Mouse (Mus musculus): ENCODE measurements around the gene Rbm20.

DNA sequence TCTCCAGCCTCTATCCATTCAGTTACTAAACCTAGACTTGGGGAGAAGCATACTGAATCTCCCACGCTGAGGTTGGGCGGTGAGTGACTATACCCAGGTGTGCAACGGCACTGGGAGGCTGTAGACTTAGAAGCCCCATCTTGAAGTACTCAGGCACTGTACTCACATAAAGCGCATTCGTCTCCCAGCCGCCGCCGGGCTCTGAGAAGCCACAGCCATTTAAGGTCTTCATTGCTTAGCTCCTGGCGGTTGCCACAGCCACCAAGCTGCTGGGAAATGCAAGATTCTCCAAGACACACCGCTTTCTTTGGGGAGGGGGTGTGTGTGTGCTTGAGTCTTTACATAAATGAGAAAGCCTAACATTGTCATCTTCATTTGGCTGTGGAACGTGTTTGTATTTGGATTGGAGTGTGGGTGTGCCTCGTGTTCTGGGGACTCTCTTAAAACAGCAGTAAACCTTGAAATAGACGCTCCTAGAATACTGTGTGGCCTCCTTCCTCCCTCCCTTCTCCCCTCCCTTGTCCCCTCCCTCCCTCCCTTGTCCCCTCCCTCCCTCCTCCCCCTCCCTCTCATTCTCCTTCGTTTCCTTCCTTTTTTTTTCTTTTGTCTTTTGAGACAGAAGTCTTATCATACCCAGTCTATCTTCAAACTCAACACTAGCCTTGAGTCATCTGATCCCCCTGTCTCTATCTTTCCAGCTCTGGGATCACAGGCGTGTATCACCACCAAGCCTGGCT, 131.1 kb downstream of the Rbm20 start:
- TF ChIP-seq MEF2A (IDR thresholded peaks at IDR 0.05; ENCODE audit: extremely low read depth, insufficient replicate concordance, low read depth, low read length, poor library complexity, severe bottlenecking) (peak; percentile 78; the same call in 1 of the 2 replicates), BHLHE40 (IDR thresholded peaks at IDR 0.05; ENCODE audit: borderline replicate concordance, low read depth, low read length) (peak; percentile 83), POLR2A (IDR thresholded peaks at IDR 0.05; ENCODE audit: control insufficient read depth in 1 of 2, insufficient read depth in 1 of 2, low read depth in 1 of 2, low read length in 2 of 2, poor library complexity in 1 of 2) (peak in 1 of 2 experiments; percentile 66; a peak in 2 of 4 replicates)

Data from MEL (cell line).